Mouse (Mus musculus): ENCODE measurements at regions not wholly inside any gene's neighbourhood (a gene's known extent, or its start where the extent isn't known, plus 50 kb on each side); places are given as distances from the start of the nearest gene placed in this dataset.
A peak's percentile ranks its signal among the peaks of the same experiment; 100 is the strongest.

DNA sequence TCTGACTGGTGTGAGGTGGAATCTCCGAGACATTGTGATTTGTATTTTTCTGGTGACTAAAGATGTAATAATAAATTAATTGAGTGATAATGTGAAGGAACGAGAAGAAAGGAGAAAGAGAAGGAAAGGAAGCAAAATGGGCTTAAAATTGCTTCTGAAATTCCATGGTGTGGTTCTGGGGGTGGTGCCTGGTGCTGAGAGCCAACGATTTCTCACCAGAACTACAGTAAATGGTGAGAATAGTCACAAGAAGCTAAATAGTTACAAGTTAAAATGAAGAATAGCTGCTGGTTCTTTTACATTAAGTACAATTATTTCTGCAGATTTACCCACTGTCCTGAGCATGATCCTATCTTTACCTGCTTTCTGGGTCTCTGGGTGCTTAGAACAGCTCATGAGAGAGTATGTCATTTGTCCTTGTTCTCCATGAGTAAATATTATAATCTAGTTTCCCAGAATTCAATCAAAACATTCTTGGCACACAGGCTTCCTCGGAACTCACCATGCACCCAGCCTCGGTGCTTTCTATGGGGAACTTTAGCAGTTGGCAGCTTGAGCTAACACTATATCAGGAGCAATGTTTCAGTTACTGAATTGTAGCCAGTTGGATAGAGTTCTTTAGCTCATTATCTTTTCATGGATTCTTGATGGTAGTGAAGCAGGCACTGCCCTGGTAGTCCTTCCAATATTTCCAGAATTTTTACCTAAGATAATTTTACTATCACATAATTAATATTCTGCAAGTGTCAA, 1198.6 kb downstream of the Epha7 start:
- peak in 1 of 2 experiments; percentile 3 for DNase-seq (ENCODE audit: extremely low spot score in 1 of 2, low spot score in 1 of 2)

DNA sequence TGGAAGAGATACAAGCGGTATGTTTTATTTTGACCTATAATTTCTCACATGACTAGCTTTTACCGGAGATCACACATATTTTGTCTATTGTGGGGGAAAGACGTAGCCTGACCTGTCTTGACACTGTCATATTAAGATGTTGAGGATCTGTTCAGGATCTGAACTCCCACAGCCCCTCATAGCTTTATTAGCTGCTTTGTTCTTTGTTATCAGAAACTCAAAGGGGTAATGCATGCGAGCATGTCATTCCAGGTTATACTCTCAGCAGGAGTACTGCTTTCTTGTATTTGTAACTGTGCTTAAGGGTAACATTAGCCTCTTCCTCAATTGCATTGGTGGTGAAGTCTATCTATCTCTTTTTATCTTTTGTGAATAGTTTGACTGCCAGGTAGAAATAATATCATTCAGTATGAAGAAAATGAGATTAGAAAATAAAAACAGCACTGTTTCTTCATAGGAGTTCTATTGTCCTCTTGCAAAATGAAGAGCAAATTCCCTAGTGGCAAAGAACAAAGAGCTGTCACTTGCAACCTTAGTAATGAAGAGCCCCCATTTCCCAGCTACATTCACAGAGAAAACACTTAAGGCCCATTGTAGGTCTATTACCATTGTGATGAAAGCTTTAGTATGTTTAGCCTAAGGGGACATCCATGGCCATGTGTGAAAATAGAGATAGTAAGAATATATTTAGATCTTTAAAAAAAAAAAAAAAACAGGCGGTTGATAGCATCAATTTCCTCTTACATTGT, 1226.7 kb downstream of the Epha7 start:
- DNase-seq (ENCODE audit: extremely low spot score in 1 of 2, low spot score in 1 of 2): no peak

DNA sequence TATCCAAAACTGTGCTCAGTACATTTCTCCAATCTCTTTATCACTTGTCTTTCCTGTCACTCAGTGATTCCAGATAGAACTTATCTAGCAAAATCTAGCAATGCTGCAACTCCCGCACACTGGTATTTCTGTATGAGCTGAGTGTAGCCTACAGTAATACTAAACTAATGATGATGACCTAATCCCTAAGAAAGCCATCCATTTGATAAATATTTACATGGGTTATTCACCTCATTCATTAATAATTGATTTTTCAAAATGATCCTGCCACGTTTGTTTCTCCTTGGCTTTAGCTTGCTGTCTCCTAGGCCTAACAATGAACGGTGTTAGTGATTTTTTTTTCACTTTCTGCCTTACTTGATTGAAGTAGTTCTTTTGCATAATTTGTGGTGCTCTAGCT, 1252.1 kb downstream of the Epha7 start:
- DNase-seq (ENCODE audit: extremely low spot score in 1 of 2, low spot score in 1 of 2): no peak

DNA sequence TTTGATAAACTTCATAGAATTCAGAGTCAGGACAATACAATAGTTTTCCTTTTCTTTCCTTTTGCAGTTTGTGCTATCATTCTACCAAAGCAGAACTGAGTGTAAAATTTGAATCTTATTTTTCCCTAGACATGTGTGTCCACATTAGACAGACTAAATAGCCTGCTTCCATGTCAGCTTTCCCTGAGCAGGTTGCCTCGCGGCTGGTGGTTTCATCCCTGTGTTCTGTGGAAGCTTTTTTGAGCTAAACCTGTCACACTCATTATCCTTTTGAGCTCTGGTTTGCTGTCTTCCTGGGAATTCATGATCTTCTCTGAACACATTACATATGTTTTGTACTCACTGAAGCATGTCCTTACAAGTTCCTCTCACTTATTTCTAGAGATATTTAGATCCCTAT, 1286.2 kb downstream of the Epha7 start:
- DNase-seq (ENCODE audit: extremely low spot score in 1 of 2, low spot score in 1 of 2): no peak

DNA sequence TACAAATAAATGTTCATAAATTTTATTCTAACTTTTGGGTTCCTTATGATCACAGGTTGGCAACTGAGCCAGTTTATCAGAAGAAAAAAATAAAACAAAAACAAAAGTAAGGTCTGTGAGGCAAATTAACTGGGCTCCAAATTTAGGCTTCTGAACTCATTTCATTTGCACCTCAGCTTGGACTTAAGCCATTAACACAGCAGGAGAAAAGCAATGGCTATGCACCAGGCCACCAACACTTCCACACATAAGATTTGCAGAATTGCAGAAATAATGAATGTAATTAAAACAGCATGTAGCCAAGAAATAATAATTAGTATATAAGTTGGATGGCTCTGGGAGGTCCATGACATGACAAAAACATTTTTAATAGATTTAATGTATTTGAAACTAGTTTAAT, 1320.1 kb downstream of the Epha7 start:
- DNase-seq (ENCODE audit: extremely low spot score in 1 of 2, low spot score in 1 of 2): no peak

Measured in frontal cortex, adult 2 months (tissue).